Mouse (Mus musculus): ENCODE data around the gene Wdr77. TPM values are rescaled to one million over a fixed set of nuclear protein-coding genes. Genes with fewer than 3 reads are reported as not detected.

Gene Wdr77
- 10 to 100 TPM; 52.1 to 52.4 TPM for total RNA-seq (2023)

GRCm38 (mm10) chr3:105958974-105959580, at the start of gene Wdr77:
TSS of gene Wdr77 (plus strand) at chr3:105959369.

DNA sequence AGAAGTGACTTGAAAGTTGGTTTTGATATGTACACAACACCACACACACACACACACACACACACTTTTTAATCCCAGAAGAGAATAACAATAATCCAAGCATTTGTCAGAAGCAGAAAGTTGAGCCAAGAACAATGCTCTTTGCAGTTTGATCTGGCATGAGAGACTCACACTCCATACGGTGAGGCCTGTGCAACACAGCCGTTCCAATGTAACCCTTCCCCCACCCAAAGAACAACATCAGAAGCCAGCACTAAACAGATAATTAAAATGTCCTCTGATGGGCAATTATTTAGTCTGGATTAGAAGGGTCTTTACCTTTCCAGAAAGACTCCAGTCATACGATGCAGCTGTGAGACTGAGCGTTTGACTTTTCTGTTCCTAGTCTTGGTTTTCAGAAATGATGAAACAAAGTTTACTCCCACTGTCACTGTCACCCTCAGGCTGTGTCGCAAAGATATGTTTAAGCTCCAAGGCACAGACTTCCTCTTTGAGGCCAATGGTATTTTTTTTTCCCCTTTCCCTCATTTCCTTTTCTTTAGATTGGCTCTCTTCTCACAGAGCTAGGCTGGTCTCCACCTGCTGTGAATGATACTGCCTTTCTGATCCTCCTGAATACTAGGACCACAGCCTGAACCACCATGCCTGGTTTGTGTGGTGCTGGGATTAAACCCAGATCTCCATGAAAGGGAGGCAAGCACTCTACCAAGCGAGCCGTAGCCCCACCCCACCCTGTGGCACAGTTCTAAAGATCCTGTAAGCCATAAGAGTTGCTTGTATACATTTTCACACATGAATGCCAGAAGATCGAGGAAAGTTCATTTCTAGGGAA, 26.7 kb upstream of the Wdr77 start, which contains the start of gene I830077J02Rik:
Gene I830077J02Rik (minus strand): TSS at position 425 of the 832 bp plus-strand sequence.

DNA sequence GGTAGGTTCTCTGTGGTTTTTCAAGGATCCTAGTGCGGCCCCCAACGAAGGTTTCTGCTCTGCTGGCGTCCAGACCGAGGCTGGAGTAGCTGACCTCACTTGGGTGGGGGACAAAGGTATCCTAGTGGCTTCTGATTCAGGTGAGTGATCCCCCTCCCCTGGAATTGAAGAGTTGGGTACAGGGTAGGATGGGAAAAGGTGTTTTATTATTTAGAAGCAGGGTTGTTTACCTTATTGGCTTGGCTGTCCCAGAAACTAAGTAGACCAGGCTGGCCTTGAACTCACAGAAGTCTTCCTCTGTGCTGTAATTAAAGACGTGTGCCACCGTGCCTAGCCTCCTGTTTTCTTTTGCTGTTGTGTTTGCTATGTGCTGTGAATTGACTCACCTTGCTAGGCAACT, 830 bp downstream of the Wdr77 start, which contains the start of gene Atp5f1:
Gene Atp5f1 (minus strand): TSS at position 101 of the 400 bp plus-strand sequence.

DNA sequence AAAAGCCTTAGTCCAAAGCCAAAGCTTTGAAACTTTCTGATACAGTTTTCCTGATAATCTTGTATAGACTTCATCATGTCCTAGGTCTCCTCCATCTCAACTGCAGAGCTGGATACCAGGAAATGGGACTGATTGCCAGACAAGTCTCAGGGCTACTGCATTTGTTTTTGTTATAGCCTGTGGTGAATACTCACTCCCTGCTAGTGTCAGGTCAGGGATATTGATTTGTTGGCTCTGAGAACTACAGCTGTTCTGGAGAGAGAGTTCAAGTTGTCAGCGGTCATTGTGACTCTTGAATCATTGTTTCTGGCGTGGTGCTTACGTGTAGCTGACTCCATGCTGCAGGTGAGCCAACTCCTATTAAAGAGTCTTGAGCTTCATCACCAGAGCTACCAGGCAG, 14.2 kb downstream of the Wdr77 start, which contains the start of gene Ovgp1:
Gene Ovgp1 (plus strand): TSS at position 301 of the 400 bp plus-strand sequence.

DNA sequence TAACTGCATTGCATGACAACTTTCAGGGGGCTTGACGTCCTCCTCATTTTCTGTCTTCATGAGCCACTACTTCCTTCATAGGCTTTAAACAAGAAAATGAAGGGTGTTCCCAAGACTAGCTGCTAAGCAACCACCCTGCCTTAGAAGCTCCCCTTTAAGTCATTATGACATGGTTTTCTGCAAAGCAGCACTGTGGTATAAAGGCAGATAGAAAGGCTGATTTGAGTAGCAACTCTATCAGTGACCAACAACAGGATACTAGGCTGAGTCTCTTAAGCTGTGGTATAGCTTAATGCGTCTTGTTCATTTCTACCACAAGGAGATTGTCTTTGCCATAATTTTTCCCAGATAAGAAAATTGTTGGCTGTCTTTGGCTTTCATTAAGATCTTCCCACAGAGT, 55.4 kb downstream of the Wdr77 start, which contains the start of gene Pifo:
Gene Pifo (minus strand): TSS at position 101 of the 400 bp plus-strand sequence.

Other genes with a start within 250 kb of the Wdr77 start
- gene Rap1a, start 158.0 kb upstream of the Wdr77 start, total RNA-seq (2023): 100 to 1,000 TPM; 119 to 129 TPM
- not detected for gene Adora3, start 88.5 kb upstream of the Wdr77 start, total RNA-seq (2023)
- not detected for gene Tmigd3, start 88.5 kb upstream of the Wdr77 start, total RNA-seq (2023)
- gene I830077J02Rik, start 26.7 kb upstream of the Wdr77 start, total RNA-seq (2023): 1 to 10 TPM; 1.5 to 2.5 TPM
- 100 to 1,000 TPM; 127 to 129 TPM for gene Atp5f1, start 730 bp downstream of the Wdr77 start, total RNA-seq (2023)
- 1 to 10 TPM; 5.3 to 5.9 TPM for gene Ovgp1, start 14.3 kb downstream of the Wdr77 start, total RNA-seq (2023)
- not detected for gene Pifo, start 55.3 kb downstream of the Wdr77 start, total RNA-seq (2023)
- gene Chil5, start 73.4 kb downstream of the Wdr77 start, total RNA-seq (2023): 1 to 10 TPM; 3.6 to 5.0 TPM
- not detected for gene Chia1, start 153.9 kb downstream of the Wdr77 start, total RNA-seq (2023)
- gene Chil3, start 208.2 kb downstream of the Wdr77 start, total RNA-seq (2023): under 1 TPM; 0.47 to 0.74 TPM

Data from T-cell, adult 66 days (primary cell).